Mouse (Mus musculus): ENCODE measurements at regions not wholly inside any gene's neighbourhood (a gene's known extent, or its start where the extent isn't known, plus 50 kb on each side); places are given as distances from the start of the nearest gene placed in this dataset.

DNA sequence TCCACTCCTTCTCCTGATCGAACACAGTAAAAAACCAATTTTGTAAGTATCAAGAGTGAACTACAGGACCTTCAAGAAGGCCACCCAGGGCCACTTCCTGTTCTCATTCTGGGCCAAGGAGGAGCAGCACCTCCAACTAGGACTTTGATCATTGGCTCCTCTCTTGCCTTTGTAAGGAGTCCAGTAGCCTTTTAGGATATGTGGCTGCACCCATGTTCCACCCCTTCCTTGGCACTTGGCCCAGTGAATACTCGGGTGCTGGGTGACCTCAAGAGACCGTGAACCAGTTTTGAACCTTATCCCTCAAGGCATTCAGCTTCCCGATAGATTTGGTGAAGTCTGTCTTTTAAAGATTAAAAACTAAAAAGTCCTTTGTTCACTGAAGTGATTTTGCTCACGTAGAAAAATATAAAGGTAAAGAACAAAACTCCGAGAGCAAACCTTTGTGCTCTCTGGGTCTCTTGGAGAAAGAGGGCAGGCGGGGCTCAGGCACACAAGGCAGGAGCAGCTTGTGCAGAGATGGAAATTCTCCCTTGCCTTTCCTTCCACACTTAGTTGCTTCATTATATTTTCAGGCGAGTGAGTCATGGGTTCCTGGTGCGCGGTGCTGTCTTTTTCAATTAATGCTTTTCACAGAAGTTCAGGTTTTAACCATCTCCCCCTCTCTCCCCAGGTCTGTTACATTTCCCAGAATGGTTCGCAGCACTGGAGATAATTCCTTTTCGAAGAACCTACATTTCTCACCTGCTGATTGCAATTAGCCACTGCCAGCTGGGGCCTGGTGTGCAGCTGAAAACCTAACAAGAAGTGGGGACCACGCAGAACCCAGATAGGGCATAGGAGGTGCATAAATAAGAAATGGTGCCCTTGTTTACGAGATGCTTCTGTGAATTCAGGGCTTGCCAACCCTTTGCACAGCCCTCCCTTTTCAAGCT lies 196.6 kb downstream of the Mid1ip1 start:
- TF ChIP-seq MYOG (IDR thresholded peaks at IDR 0.05; ENCODE audit: control insufficient read depth in 1 of 3, insufficient read depth in 1 of 3, insufficient read length in 2 of 3, low read depth in 2 of 3) (no peak), TCF12 (IDR thresholded peaks at IDR 0.05; ENCODE audit: insufficient read depth, poor library complexity, severe bottlenecking) (no peak), MYOD1 (IDR thresholded peaks at IDR 0.05; ENCODE audit: control insufficient read depth in 1 of 3, insufficient read length in 2 of 3, low read depth in 2 of 3) (no peak), POLR2A (IDR thresholded peaks at IDR 0.05; ENCODE audit: insufficient read length, low read depth) (no peak), REST (IDR thresholded peaks at IDR 0.05; ENCODE audit: insufficient read depth, insufficient read length) (no peak), POLR2AphosphoS2 (IDR thresholded peaks at IDR 0.05; ENCODE audit: insufficient read length, low read depth) (no peak), USF1 (IDR thresholded peaks at IDR 0.05; ENCODE audit: low read depth) (no peak), MAX (IDR thresholded peaks at IDR 0.05; ENCODE audit: low read depth) (no peak), SRF (IDR thresholded peaks at IDR 0.05; ENCODE audit: control insufficient read depth, insufficient read length, low read depth) (no peak), CEBPB (IDR thresholded peaks at IDR 0.05; ENCODE audit: insufficient read depth, poor library complexity, severe bottlenecking) (no peak), E2F4 (IDR thresholded peaks at IDR 0.05; ENCODE audit: insufficient read depth) (no peak), TCF3 (IDR thresholded peaks at IDR 0.05; ENCODE audit: insufficient read length, low read depth) (no peak)
- Histone ChIP-seq H3K4me2 (ENCODE audit: low read depth) (no peak overlapping the region), H3ac (ENCODE audit: control insufficient read depth, insufficient read length) (no peak overlapping the region), H3K27me3 (ENCODE audit: control insufficient read depth, insufficient read depth, insufficient read length) (no peaks in the 10 kb centered on the region), H3K4me3 (no peak overlapping the region), H3K79me2 (ENCODE audit: control insufficient read depth, insufficient read depth) (no peaks in the 10 kb centered on the region), H3K36me3 (ENCODE audit: control insufficient read depth, insufficient read depth) (no peaks in the 10 kb centered on the region)

Measured in myocyte (in vitro differentiated cells).